Mouse (Mus musculus): ENCODE data around the gene Apba3. TPM values are rescaled to one million over a fixed set of nuclear protein-coding genes. Genes with fewer than 3 reads are reported as not detected.

The Apba3 gene
- total and polyA plus RNA-seq, 3 experiments, result 68.9 to 73.2 TPM; not detected in 1

GRCm38 (mm10) chr10:81317273-81317672, 50.5 kb downstream of the Apba3 start:
- no peak overlapping the region for H3K4me3 ChIP-seq (ENCODE audit: control insufficient read depth in 1 of 2, insufficient read depth in 1 of 2, low read depth in 2 of 2, low read length in 2 of 2)
- no peaks in the 10 kb centered on the region for H3K9me3 ChIP-seq (replicated peaks; ENCODE audit: insufficient read depth, low read length)
- H3K27me3 ChIP-seq (ENCODE audit: control insufficient read depth in 1 of 2, insufficient read depth in 2 of 2, low read length in 2 of 2), result no peaks in the 10 kb centered on the region
- H3K36me3 ChIP-seq (ENCODE audit: control insufficient read depth in 1 of 2, insufficient read depth in 2 of 2, low read length in 2 of 2), result peaks cover 0 to 6% of the 10 kb centered on the region in 2 experiments; a peak in 3 of 4 replicates
- no peak overlapping the region for H3K9ac ChIP-seq (ENCODE audit: control insufficient read depth, low read depth, low read length, poor library complexity, severe bottlenecking)
- no peak for DNase-seq (ENCODE audit: low read depth, low spot score)
- H3K4me1 ChIP-seq (ENCODE audit: control insufficient read depth in 1 of 2, insufficient read depth in 2 of 2, low read length in 2 of 2), result peaks cover 0 to 12% of the 10 kb centered on the region in 2 experiments; a peak in 3 of 4 replicates
- peaks cover 13% of the 10 kb centered on the region for H3K79me2 ChIP-seq (ENCODE audit: control insufficient read depth, insufficient read depth, low read length, poor library complexity)
- no peak for TF ChIP-seq GATA1 (IDR thresholded peaks at IDR 0.05; ENCODE audit: low read depth, low read length)
- no peak for TF ChIP-seq GABPA (IDR thresholded peaks at IDR 0.05; ENCODE audit: low read depth, low read length)
- no peak for TF ChIP-seq NELFE (IDR thresholded peaks at IDR 0.05; ENCODE audit: low read depth, low read length)
- TF ChIP-seq TCF12 (IDR thresholded peaks at IDR 0.05; ENCODE audit: low read depth, low read length), result no peak
- TF ChIP-seq MYC (IDR thresholded peaks at IDR 0.05; ENCODE audit: low read depth, low read length), result no peak
- TF ChIP-seq MAX (IDR thresholded peaks at IDR 0.05; ENCODE audit: low read length), result no peak
- no peak for TF ChIP-seq BHLHE40 (IDR thresholded peaks at IDR 0.05; ENCODE audit: borderline replicate concordance, low read depth, low read length)
- TF ChIP-seq TAL1 (IDR thresholded peaks at IDR 0.05; ENCODE audit: low read length), result no peak
- TF ChIP-seq RCOR1 (IDR thresholded peaks at IDR 0.05; ENCODE audit: low read depth, low read length), result no peak
- no peak for TF ChIP-seq EP300 (IDR thresholded peaks at IDR 0.05; ENCODE audit: low read depth in 1 of 2, low read length in 2 of 2)
- no peak for TF ChIP-seq E2F4 (IDR thresholded peaks at IDR 0.05; ENCODE audit: borderline replicate concordance, low read depth, low read length)
- TF ChIP-seq ZC3H11A (IDR thresholded peaks at IDR 0.05; ENCODE audit: low read depth, low read length), result no peak
- no peak for TF ChIP-seq MAFK (IDR thresholded peaks at IDR 0.05; ENCODE audit: borderline replicate concordance, low read depth, low read length)
- no peak for TF ChIP-seq ZKSCAN1 (IDR thresholded peaks at IDR 0.05; ENCODE audit: low read depth, low read length)
- no peak for TF ChIP-seq JUND (IDR thresholded peaks at IDR 0.05; ENCODE audit: low read depth, low read length)
- TF ChIP-seq CHD1 (IDR thresholded peaks at IDR 0.05; ENCODE audit: low read depth, low read length), result no peak
- TF ChIP-seq SIN3A (IDR thresholded peaks at IDR 0.05; ENCODE audit: low read length), result no peak
- H3K27ac ChIP-seq (ENCODE audit: control insufficient read depth, low read depth, low read length), result no peak overlapping the region

- DNase-seq (ENCODE audit: low read depth, low spot score), result no peak
- peaks cover 0 to 12% of the 10 kb centered on the region in 2 experiments; a peak in 3 of 4 replicates for H3K4me1 ChIP-seq (ENCODE audit: control insufficient read depth in 1 of 2, insufficient read depth in 2 of 2, low read length in 2 of 2)
- no peaks in the 10 kb centered on the region for H3K27me3 ChIP-seq (ENCODE audit: control insufficient read depth in 1 of 2, insufficient read depth in 2 of 2, low read length in 2 of 2)
- peak overlapping the region; percentile 71; the same call in 1 of the 2 replicates for H3K9ac ChIP-seq (ENCODE audit: control insufficient read depth, low read depth, low read length, poor library complexity, severe bottlenecking)
- no peak for TF ChIP-seq NELFE (IDR thresholded peaks at IDR 0.05; ENCODE audit: low read depth, low read length)
- no peak for TF ChIP-seq MYC (IDR thresholded peaks at IDR 0.05; ENCODE audit: low read depth, low read length)
- peaks cover 20% of the 10 kb centered on the region for H3K79me2 ChIP-seq (ENCODE audit: control insufficient read depth, insufficient read depth, low read length, poor library complexity)
- no peak overlapping the region for H3K27ac ChIP-seq (ENCODE audit: control insufficient read depth, low read depth, low read length)
- H3K9me3 ChIP-seq (replicated peaks; ENCODE audit: insufficient read depth, low read length), result no peaks in the 10 kb centered on the region
- peaks cover 2 to 6% of the 10 kb centered on the region in 2 experiments; a peak in 3 of 4 replicates for H3K36me3 ChIP-seq (ENCODE audit: control insufficient read depth in 1 of 2, insufficient read depth in 2 of 2, low read length in 2 of 2)
- H3K4me3 ChIP-seq (ENCODE audit: control insufficient read depth in 1 of 2, insufficient read depth in 1 of 2, low read depth in 2 of 2, low read length in 2 of 2), result no peak overlapping the region; a peak in 1 of 4 replicates
Measured at GRCm38 (mm10) chr10:81318589-81319329, 52.0 kb downstream of the Apba3 start.
